Mouse (Mus musculus): ENCODE measurements around the gene Pga5. TPM values are rescaled to one million over a fixed set of nuclear protein-coding genes. Genes with fewer than 3 reads are reported as not detected.

Pga5 gene
- polyA plus RNA-seq, 1 experiment from 2014 or later = 0.07 TPM

GRCm38 (mm10) chr19:10707881-10708280 is 30.0 kb upstream of the Pga5 start:
- H3K36me3 ChIP-seq (replicated peaks; ENCODE audit: insufficient read depth, low read length) = peaks cover 39% of the 10 kb centered on the region
- no peak overlapping the region for H3K4me3 ChIP-seq (ENCODE audit: low read depth, low read length)
- peaks cover 15% of the 10 kb centered on the region for H3K4me1 ChIP-seq (ENCODE audit: insufficient read depth)
- H3K27me3 ChIP-seq (ENCODE audit: insufficient read depth, low read length) = no peaks in the 10 kb centered on the region
- ATAC-seq = no peak
- no peak overlapping the region for H3K9ac ChIP-seq (replicated peaks)
- H3K4me2 ChIP-seq (ENCODE audit: low read depth, low read length) = no peak overlapping the region
- H3K27ac ChIP-seq (ENCODE audit: low read depth) = no peak overlapping the region
- TF ChIP-seq EP300 (IDR thresholded peaks at IDR 0.05; ENCODE audit: low read depth) (no peak), CTCF (IDR thresholded peaks at IDR 0.05; ENCODE audit: low read depth) (no peak)
- no peak for DNase-seq
- 83% methylated on average over 1 of the region's 1 CpGs for WGBS (ENCODE audit: insufficient replicate concordance)
- no peaks in the 10 kb centered on the region for H3K9me3 ChIP-seq (ENCODE audit: low read length)

- Histone ChIP-seq H3K4me3 (ENCODE audit: low read depth, low read length) (no peak overlapping the region), H3K27ac (ENCODE audit: low read depth) (no peak overlapping the region), H3K9me3 (ENCODE audit: low read length) (no peaks in the 10 kb centered on the region), H3K27me3 (ENCODE audit: insufficient read depth, low read length) (no peaks in the 10 kb centered on the region), H3K4me2 (ENCODE audit: low read depth, low read length) (no peak overlapping the region), H3K4me1 (ENCODE audit: insufficient read depth) (peaks cover 20% of the 10 kb centered on the region), H3K36me3 (replicated peaks; ENCODE audit: insufficient read depth, low read length) (peaks cover 33% of the 10 kb centered on the region), H3K9ac (replicated peaks) (no peak overlapping the region)
- ATAC-seq = no peak
- no peak for DNase-seq
- WGBS (ENCODE audit: insufficient replicate concordance) = 76% methylated on average over 13 of the region's 13 CpGs
- TF ChIP-seq EP300 (IDR thresholded peaks at IDR 0.05; ENCODE audit: low read depth) (no peak), CTCF (IDR thresholded peaks at IDR 0.05; ENCODE audit: low read depth) (no peak)
Observed at GRCm38 (mm10) chr19:10707087-10707875, 29.4 kb upstream of the Pga5 start.

GRCm38 (mm10) chr19:10703470-10703869 is 25.6 kb upstream of the Pga5 start:
- H3K36me3 ChIP-seq (replicated peaks; ENCODE audit: insufficient read depth, low read length) = peaks cover 13% of the 10 kb centered on the region
- H3K9ac ChIP-seq (replicated peaks) = no peak overlapping the region
- H3K4me1 ChIP-seq (ENCODE audit: insufficient read depth) = peaks cover 47% of the 10 kb centered on the region
- H3K27me3 ChIP-seq (ENCODE audit: insufficient read depth, low read length) = no peaks in the 10 kb centered on the region
- TF ChIP-seq CTCF (IDR thresholded peaks at IDR 0.05; ENCODE audit: low read depth) (no peak), EP300 (IDR thresholded peaks at IDR 0.05; ENCODE audit: low read depth) (no peak)
- H3K4me3 ChIP-seq (ENCODE audit: low read depth, low read length) = no peak overlapping the region
- peak; percentile 35 for DNase-seq
- 64% methylated on average over 8 of the region's 8 CpGs for WGBS (ENCODE audit: insufficient replicate concordance)
- ATAC-seq = no peak
- no peaks in the 10 kb centered on the region for H3K9me3 ChIP-seq (ENCODE audit: low read length)
- H3K27ac ChIP-seq (ENCODE audit: low read depth) = 0 out of 2 replicates have a peak overlapping the region, but pooled peaks have one; percentile 3
- H3K4me2 ChIP-seq (ENCODE audit: low read depth, low read length) = no peak overlapping the region

GRCm38 (mm10) chr19:10702125-10702524 is 24.3 kb upstream of the Pga5 start:
- ATAC-seq = no peak
- H3K9me3 ChIP-seq (ENCODE audit: low read length) = no peaks in the 10 kb centered on the region
- no peak overlapping the region for H3K4me2 ChIP-seq (ENCODE audit: low read depth, low read length)
- no peak overlapping the region for H3K9ac ChIP-seq (replicated peaks)
- peaks cover 60% of the 10 kb centered on the region for H3K4me1 ChIP-seq (ENCODE audit: insufficient read depth)
- whole genome bisulfite sequencing (ENCODE audit: insufficient replicate concordance) = 64% methylated on average over 8 of the region's 8 CpGs
- no peak for TF ChIP-seq CTCF (IDR thresholded peaks at IDR 0.05; ENCODE audit: low read depth)
- TF ChIP-seq EP300 (IDR thresholded peaks at IDR 0.05; ENCODE audit: low read depth) = no peak
- peaks cover 7% of the 10 kb centered on the region for H3K36me3 ChIP-seq (replicated peaks; ENCODE audit: insufficient read depth, low read length)
- H3K4me3 ChIP-seq (ENCODE audit: low read depth, low read length) = no peak overlapping the region
- no peak for DNase-seq
- H3K27me3 ChIP-seq (ENCODE audit: insufficient read depth, low read length) = no peaks in the 10 kb centered on the region
- no peak overlapping the region for H3K27ac ChIP-seq (ENCODE audit: low read depth)

- Histone ChIP-seq H3K27ac (ENCODE audit: low read depth) (no peak overlapping the region), H3K36me3 (replicated peaks; ENCODE audit: insufficient read depth, low read length) (0 out of 2 replicates have a peak, but pooled peaks cover 4% of the 10 kb centered on the region), H3K27me3 (ENCODE audit: insufficient read depth, low read length) (no peaks in the 10 kb centered on the region), H3K4me3 (ENCODE audit: low read depth, low read length) (no peak overlapping the region), H3K9me3 (ENCODE audit: low read length) (no peaks in the 10 kb centered on the region), H3K9ac (replicated peaks) (no peak overlapping the region), H3K4me2 (ENCODE audit: low read depth, low read length) (no peak overlapping the region), H3K4me1 (ENCODE audit: insufficient read depth) (peaks cover 65% of the 10 kb centered on the region)
- DNase-seq = no peak
- 77% methylated on average over 6 of the region's 6 CpGs for WGBS (ENCODE audit: insufficient replicate concordance)
- no peak for ATAC-seq
- TF ChIP-seq EP300 (IDR thresholded peaks at IDR 0.05; ENCODE audit: low read depth) = no peak
- TF ChIP-seq CTCF (IDR thresholded peaks at IDR 0.05; ENCODE audit: low read depth) = no peak
Observed at GRCm38 (mm10) chr19:10701013-10701726, 23.3 kb upstream of the Pga5 start.

GRCm38 (mm10) chr19:10699851-10700250 is 22.0 kb upstream of the Pga5 start:
- peak overlapping the region; percentile 17 for H3K9ac ChIP-seq (replicated peaks)
- no peaks in the 10 kb centered on the region for H3K27me3 ChIP-seq (ENCODE audit: insufficient read depth, low read length)
- ATAC-seq (no peak), DNase-seq (no peak)
- no peak overlapping the region for H3K4me3 ChIP-seq (ENCODE audit: low read depth, low read length)
- TF ChIP-seq EP300 (IDR thresholded peaks at IDR 0.05; ENCODE audit: low read depth) (no peak), CTCF (IDR thresholded peaks at IDR 0.05; ENCODE audit: low read depth) (no peak)
- H3K4me2 ChIP-seq (ENCODE audit: low read depth, low read length) = peak overlapping the region; percentile 49; the same call in 1 of the 2 replicates
- WGBS (ENCODE audit: insufficient replicate concordance) = 32% methylated on average over 9 of the region's 9 CpGs
- H3K36me3 ChIP-seq (replicated peaks; ENCODE audit: insufficient read depth, low read length) = 0 out of 2 replicates have a peak, but pooled peaks cover 4% of the 10 kb centered on the region
- H3K9me3 ChIP-seq (ENCODE audit: low read length) = no peaks in the 10 kb centered on the region
- H3K4me1 ChIP-seq (ENCODE audit: insufficient read depth) = peaks cover 76% of the 10 kb centered on the region
- H3K27ac ChIP-seq (ENCODE audit: low read depth) = peak overlapping the region; percentile 80; the same call in 1 of the 2 replicates

Measured in liver, postnatal 0 days (tissue).